Mouse (Mus musculus) midbrain, embryonic 16.5 days (tissue): ENCODE data around the gene Lpar6. TPM values are rescaled to one million over a fixed set of nuclear protein-coding genes. Genes with fewer than 3 reads are reported as not detected.

Source experiments
- ATAC-seq: fragments of 200-750 bp; cut with Nextera tagmentation; 2 replicates; pipeline ENCODE4 v1.8.0; 2017; ENCODE audit warnings: moderate TSS enrichment
- H3K27ac ChIP-seq: fragments of 300-500 bp; sonication (generic); 2 replicates; pipeline ENCODE4 v1.5.1; 2014; ENCODE audit warnings: mild to moderate bottlenecking, low read length, mixed read lengths
- H3K27me3 ChIP-seq: fragments of 300-500 bp; sonication (generic); 2 replicates; pipeline ENCODE4 v1.6.1; 2014; ENCODE audit warnings: low read depth, low read length, mixed read lengths; ENCODE audit not compliant: control insufficient read depth, insufficient read depth
- H3K36me3 ChIP-seq: fragments of 300-500 bp; sonication (generic); 2 replicates; pipeline ENCODE4 v1.6.1; 2014; ENCODE audit warnings: mild to moderate bottlenecking, low read length, moderate library complexity, mixed read lengths; ENCODE audit not compliant: control insufficient read depth, insufficient read depth
- H3K4me1 ChIP-seq: fragments of 300-500 bp; sonication (generic); 2 replicates; pipeline ENCODE4 v1.6.1; 2014; ENCODE audit warnings: mild to moderate bottlenecking, low read length, mixed read lengths; ENCODE audit not compliant: control insufficient read depth, insufficient read depth
- H3K4me2 ChIP-seq: fragments of 300-500 bp; sonication (generic); 2 replicates; pipeline ENCODE4 v1.6.1; 2014; ENCODE audit warnings: mild to moderate bottlenecking, low read length, mixed read lengths
- H3K4me3 ChIP-seq: fragments of 300-500 bp; sonication (generic); 2 replicates; pipeline ENCODE4 v1.5.1; 2014; ENCODE audit warnings: low read depth, mild to moderate bottlenecking, low read length, moderate library complexity, mixed read lengths
- H3K9ac ChIP-seq: fragments of 300-500 bp; sonication (generic); 2 replicates; pipeline ENCODE4 v1.6.1; 2014; ENCODE audit warnings: low read depth, low read length, mixed read lengths
- H3K9me3 ChIP-seq: fragments of 300-500 bp; sonication (generic); replicated peaks from 2 replicates; pipeline ENCODE4 v1.6.1; 2014; ENCODE audit warnings: mild to moderate bottlenecking, low read length, mixed read lengths; ENCODE audit not compliant: control insufficient read depth, poor library complexity, severe bottlenecking
- WGBS: fragments of 180-500 bp; shearing (Covaris S2); extraction: QIAGEN DNeasy Blood & Tissue Kit; methylation state at CpG from one replicate; pipeline ENCODE4 v1.1.7; 2014; 5-methylcytosine and 5-hydroxymethylcytosine counted together
- polyA plus RNA-seq: library from polyadenylated mRNA; unstranded; fragments of >200 nt; fragmentation: Nextera tagmentation; extraction: Ambion mirVana; gene quantifications from 2 replicates; pipeline ENCODE4 v1.2.1, GENCODE M21; 2015

Lpar6 gene
- polyA plus RNA-seq, result 2.8 and 3.5 TPM in 2 replicates

DNA sequence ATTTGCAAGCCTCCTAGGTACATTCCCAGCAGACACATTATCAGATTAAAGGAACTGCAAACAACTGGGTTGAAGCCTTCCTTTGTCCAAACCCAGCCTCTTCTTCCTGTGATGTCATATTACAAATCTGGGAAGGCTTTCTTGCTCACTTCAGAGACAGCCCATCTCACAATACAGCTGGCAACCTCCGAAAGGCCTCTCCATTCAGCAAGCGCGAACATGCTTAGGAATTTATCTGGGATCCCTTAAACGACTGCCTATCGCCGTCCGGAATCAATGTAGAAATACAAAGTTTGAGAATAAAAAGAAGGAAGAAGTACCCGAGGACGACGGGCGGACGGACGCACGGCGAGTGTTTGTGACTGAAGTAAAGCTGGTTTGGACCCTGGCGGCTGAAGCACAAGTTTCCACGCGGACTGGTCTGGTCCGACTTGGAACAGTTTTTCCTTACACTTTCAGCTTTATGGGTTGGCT is at the start of gene Lpar6:
Lpar6 (plus strand) TSS at position 48 of the 474 bp plus-strand sequence.
- Histone ChIP-seq H3K9me3 (no peaks in the 10 kb centered on the region), H3K36me3 (no peaks in the 10 kb centered on the region), H3K27me3 (no peaks in the 10 kb centered on the region), H3K4me2 (peak within 1 kb of the TSS; percentile 61), H3K4me1 (peaks cover 19% of the 10 kb centered on the region), H3K4me3 (peak within 1 kb of the TSS; percentile 44), H3K27ac (peak within 1 kb of the TSS; percentile 79), H3K9ac (peak within 1 kb of the TSS; percentile 55)
- ATAC-seq, result peak; percentile 87
- 2% methylated on average over 19 of the region's 19 CpGs for WGBS

DNA sequence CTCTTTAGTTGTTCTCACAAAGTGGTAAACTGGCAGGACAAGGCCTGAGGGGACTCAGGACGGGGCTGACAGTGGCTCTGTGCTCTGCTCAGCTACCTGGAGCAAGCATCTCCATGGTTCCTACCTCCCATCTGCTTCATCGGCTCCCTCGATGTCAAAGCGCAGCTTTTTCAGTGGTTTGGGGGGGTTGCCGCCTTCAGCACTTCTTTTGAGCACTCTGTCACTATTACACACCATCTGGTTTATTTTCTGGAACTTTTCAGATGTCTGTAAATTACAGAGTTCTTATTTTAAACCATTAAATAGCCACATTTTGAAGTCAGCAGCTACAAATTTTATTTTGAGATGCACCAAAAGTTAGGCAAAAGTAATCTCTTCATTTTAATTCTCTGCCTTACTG is 38.6 kb upstream of the Lpar6 start:
- Histone ChIP-seq H3K4me2 (no peak overlapping the region), H3K27ac (no peak overlapping the region), H3K27me3 (no peaks in the 10 kb centered on the region), H3K4me1 (no peaks in the 10 kb centered on the region), H3K36me3 (peaks cover 23% of the 10 kb centered on the region), H3K9me3 (no peaks in the 10 kb centered on the region), H3K9ac (no peak overlapping the region), H3K4me3 (no peak overlapping the region)
- ATAC-seq, result no peak
- 71% methylated on average over 5 of the region's 5 CpGs for WGBS

DNA sequence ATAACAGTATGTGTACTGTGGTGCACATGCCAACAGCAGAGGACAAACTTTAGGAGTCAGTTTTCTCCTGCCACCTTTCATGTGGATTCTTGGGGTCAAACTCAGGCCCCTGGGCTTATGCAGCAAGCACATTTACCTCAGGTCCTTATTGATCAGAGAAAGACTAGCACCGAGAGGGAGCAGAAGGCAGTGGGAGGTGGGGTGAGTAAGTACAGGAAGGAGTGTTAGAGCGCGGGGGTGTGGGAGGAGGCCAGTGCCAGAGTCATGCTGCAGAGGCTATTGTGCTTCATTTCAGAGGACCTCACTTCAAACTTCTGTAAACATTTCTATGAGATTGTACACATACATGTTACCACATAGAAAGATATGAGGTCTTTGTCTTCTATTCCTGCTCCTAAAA is 36.2 kb upstream of the Lpar6 start:
- H3K27me3 ChIP-seq, result no peaks in the 10 kb centered on the region
- H3K9ac ChIP-seq, result no peak overlapping the region
- ATAC-seq, result no peak
- H3K9me3 ChIP-seq, result no peaks in the 10 kb centered on the region
- H3K27ac ChIP-seq, result no peak overlapping the region
- H3K4me3 ChIP-seq, result no peak overlapping the region
- peaks cover 23% of the 10 kb centered on the region for H3K36me3 ChIP-seq
- 85% methylated on average over 3 of the region's 3 CpGs for WGBS
- no peak overlapping the region for H3K4me2 ChIP-seq
- no peaks in the 10 kb centered on the region for H3K4me1 ChIP-seq

DNA sequence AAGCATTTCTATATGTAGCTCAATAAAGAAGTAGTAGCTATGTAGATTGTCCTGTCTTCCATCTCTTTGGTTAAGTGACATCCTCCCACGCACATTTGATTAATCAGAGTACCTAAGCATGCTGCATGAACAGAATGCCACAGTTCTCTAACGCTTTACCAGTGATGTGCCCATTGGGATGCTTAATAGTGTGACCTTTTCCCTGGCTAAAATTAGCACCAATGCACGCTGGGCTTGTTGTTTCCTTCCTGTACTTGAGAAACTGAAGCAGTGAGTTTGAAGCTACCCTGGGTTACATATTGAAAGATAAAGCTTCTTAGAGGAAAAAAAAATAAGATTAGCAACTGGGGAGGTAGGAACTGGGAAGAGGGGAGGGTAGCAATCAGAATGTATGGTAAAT is 33.7 kb upstream of the Lpar6 start:
- Histone ChIP-seq H3K27me3 (no peaks in the 10 kb centered on the region), H3K4me2 (no peak overlapping the region), H3K4me1 (no peaks in the 10 kb centered on the region), H3K27ac (no peak overlapping the region), H3K36me3 (peaks cover 8% of the 10 kb centered on the region), H3K9me3 (no peaks in the 10 kb centered on the region), H3K9ac (no peak overlapping the region), H3K4me3 (no peak overlapping the region)
- no peak for ATAC-seq
- 85% methylated on average over 3 of the region's 3 CpGs for WGBS

DNA sequence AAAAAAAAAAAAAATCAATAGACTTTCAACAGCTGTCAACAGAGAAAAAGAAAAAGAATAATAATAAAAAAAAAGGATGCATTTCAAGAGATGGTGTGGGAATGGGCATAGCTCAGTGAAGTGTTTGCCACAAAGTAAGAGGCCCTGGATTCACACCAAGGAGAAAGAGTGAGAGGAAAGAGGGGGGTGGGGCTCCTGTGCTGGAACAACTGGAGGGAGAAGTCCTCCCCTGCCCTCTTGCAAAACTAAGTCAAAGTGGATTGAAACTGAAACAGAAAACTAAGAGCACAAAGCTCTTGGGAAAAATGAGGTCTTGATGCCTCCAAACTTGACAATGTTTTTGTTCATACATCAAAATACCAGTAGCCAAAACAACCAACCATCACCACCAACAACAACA is 28.4 kb upstream of the Lpar6 start:
- no peak overlapping the region for H3K4me2 ChIP-seq
- no peak for ATAC-seq
- H3K36me3 ChIP-seq, result peaks cover 5% of the 10 kb centered on the region; the same call in 1 of the 2 replicates
- no peak overlapping the region for H3K27ac ChIP-seq
- H3K27me3 ChIP-seq, result no peaks in the 10 kb centered on the region
- no peaks in the 10 kb centered on the region for H3K9me3 ChIP-seq
- H3K9ac ChIP-seq, result no peak overlapping the region
- no peaks in the 10 kb centered on the region for H3K4me1 ChIP-seq
- no peak overlapping the region for H3K4me3 ChIP-seq

DNA sequence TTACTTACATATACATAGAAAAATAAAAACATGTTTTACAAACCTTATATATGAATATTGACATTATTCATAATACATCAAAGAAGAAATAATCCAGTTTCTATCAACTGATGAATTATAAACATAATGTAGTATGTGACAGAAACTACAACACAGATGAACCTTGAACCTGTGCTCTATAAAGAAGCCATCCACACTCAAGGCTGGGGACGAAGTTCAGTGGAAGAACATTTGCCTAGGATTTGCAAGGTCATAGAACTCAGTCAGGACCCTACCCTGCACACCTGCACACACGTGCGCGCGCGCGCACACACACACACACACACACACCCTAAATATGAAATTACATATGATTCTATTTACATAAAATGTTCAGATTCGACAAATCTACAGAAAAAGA is 27.5 kb upstream of the Lpar6 start:
- H3K27ac ChIP-seq, result no peak overlapping the region
- no peaks in the 10 kb centered on the region for H3K9me3 ChIP-seq
- no peaks in the 10 kb centered on the region for H3K4me1 ChIP-seq
- WGBS, result 96% methylated on average over 8 of the region's 8 CpGs
- H3K9ac ChIP-seq, result no peak overlapping the region
- no peaks in the 10 kb centered on the region for H3K27me3 ChIP-seq
- no peak overlapping the region for H3K4me2 ChIP-seq
- no peak for ATAC-seq
- H3K4me3 ChIP-seq, result no peak overlapping the region
- peaks cover under 1% of the 10 kb centered on the region; the same call in 1 of the 2 replicates for H3K36me3 ChIP-seq

DNA sequence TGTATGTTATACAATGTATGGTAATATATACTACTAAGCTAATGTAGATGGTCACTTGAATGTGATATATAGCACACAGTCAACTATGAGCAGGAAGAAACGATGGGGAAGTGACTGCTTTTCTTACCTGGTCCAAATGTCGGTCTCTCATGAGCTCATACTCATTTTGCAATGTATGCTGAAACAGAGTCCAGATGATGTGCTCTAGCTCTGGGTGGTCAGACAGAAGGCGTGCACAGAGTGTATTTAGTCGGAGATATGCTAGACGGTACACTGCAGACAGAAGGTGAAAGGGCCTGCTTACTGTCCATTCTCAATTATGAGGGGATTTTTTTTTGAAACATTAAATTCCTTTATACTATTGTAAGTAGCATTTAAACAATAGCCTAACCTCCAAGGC is 26.2 kb upstream of the Lpar6 start:
- WGBS, result 91% methylated on average over 5 of the region's 5 CpGs
- peaks cover 4% of the 10 kb centered on the region for H3K36me3 ChIP-seq
- H3K27me3 ChIP-seq, result no peaks in the 10 kb centered on the region
- ATAC-seq, result no peak
- H3K4me3 ChIP-seq, result no peak overlapping the region
- H3K9me3 ChIP-seq, result no peaks in the 10 kb centered on the region
- no peaks in the 10 kb centered on the region for H3K4me1 ChIP-seq
- no peak overlapping the region for H3K27ac ChIP-seq
- H3K4me2 ChIP-seq, result no peak overlapping the region
- no peak overlapping the region for H3K9ac ChIP-seq

DNA sequence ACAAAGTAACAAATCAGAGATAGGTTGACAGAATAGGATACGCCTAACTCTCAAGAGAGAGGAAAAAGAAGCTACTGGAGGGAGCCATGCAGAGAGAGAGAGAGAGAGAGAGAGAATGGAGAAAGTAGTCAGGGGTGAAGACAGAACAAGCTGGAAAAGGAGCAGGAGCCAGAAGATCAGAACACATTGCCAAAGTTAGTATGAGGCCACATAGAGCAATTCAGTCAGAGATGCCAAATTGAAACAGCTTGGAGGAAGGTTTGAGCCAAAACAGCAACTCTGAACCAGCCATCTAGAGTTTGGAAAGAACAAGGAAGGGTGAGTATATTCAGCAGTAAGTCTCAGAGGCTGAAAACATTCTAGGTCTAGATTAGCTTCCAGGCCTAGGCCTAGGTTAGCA is 20.6 kb upstream of the Lpar6 start:
- Histone ChIP-seq H3K4me2 (no peak overlapping the region), H3K36me3 (peaks cover 4% of the 10 kb centered on the region), H3K4me1 (no peaks in the 10 kb centered on the region), H3K9me3 (no peaks in the 10 kb centered on the region), H3K4me3 (no peak overlapping the region), H3K9ac (no peak overlapping the region), H3K27ac (no peak overlapping the region), H3K27me3 (no peaks in the 10 kb centered on the region)
- WGBS, result 96% methylated on average over 1 of the region's 1 CpGs
- ATAC-seq, result no peak

DNA sequence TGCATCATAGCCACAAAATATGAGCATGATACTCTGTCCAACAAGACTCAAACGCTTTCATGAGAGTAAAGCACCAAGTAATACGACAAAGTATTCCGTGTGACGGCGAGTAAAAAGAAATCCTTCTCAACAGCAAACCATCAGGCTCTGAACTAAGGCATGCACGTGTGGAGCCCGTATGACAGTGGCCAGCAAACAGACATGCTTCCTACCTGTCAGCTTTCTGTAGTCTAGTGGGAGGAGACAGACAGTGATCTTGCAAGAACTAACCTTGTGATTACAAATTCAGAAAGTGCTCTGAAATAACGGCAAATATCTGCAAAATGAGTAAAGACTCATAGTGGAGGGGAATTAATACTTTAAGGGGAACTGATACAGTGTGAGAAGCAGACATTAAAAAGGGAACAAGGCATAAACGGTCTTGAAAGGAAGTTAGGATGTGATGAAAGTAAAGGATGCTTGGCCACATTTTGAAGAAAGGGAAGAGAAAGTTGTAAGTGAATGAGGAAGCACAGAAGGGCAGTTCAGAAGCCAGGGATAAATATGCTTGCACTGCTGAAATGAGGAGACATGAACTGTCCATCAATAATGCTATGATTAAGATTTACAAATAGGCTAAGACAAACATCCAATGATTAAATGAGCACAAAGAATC is 15.3 kb upstream of the Lpar6 start:
- no peak overlapping the region for H3K27ac ChIP-seq
- H3K36me3 ChIP-seq, result no peaks in the 10 kb centered on the region; the same call in 1 of the 2 replicates
- no peak for ATAC-seq
- no peaks in the 10 kb centered on the region for H3K27me3 ChIP-seq
- H3K4me1 ChIP-seq, result peaks cover 6% of the 10 kb centered on the region
- H3K9me3 ChIP-seq, result no peaks in the 10 kb centered on the region
- H3K9ac ChIP-seq, result no peak overlapping the region
- H3K4me2 ChIP-seq, result no peak overlapping the region
- 91% methylated on average over 9 of the region's 9 CpGs for WGBS
- no peak overlapping the region for H3K4me3 ChIP-seq
